Mouse (Mus musculus) embryonic facial prominence, embryonic 11.5 days (tissue): ENCODE data around the gene Sgo2a. TPM values are rescaled to one million over a fixed set of nuclear protein-coding genes. Genes with fewer than 3 reads are reported as not detected.

Source experiments
- ATAC-seq: fragments of 200-750 bp; cut with Nextera tagmentation; replicated peaks from 2 replicates; pipeline ENCODE4 v1.8.0; 2017; ENCODE audit warnings: low read depth; ENCODE audit not compliant: insufficient number of reproducible peaks, low FRiP score, low TSS enrichment
- DNase-seq: peaks from one replicate; pipeline ENCODE4 v3.0.0-alpha.2; 2015; ENCODE audit warnings: low spot score
- H3K27ac ChIP-seq: fragments of 300-500 bp; sonication (generic); replicated peaks from 2 replicates; pipeline ENCODE4 v1.5.1; 2014; ENCODE audit warnings: mild to moderate bottlenecking, low read depth, low read length, control low read depth
- H3K27me3 ChIP-seq: fragments of 300-500 bp; sonication (generic); 2 replicates; pipeline ENCODE4 v1.6.1; 2014; ENCODE audit warnings: mild to moderate bottlenecking, low read length, moderate library complexity, mixed read lengths; ENCODE audit not compliant: control insufficient read depth, insufficient read depth
- H3K36me3 ChIP-seq: fragments of 300-500 bp; sonication (generic); replicated peaks from 2 replicates; pipeline ENCODE4 v1.6.1; 2014; ENCODE audit warnings: low read depth, mild to moderate bottlenecking, low read length, moderate library complexity, mixed read lengths; ENCODE audit not compliant: control insufficient read depth, insufficient read depth
- H3K4me1 ChIP-seq: fragments of 300-500 bp; sonication (generic); 2 replicates; pipeline ENCODE4 v1.6.1; 2014; ENCODE audit warnings: low read length, mixed read lengths; ENCODE audit not compliant: control insufficient read depth, insufficient read depth
- H3K4me2 ChIP-seq: fragments of 300-500 bp; sonication (generic); 2 replicates; pipeline ENCODE4 v1.6.1; 2014; ENCODE audit warnings: low read depth, mild to moderate bottlenecking, control low read depth, low read length, moderate library complexity
- H3K4me3 ChIP-seq: fragments of 300-500 bp; sonication (generic); 2 replicates; pipeline ENCODE4 v1.5.1; 2014; ENCODE audit warnings: low read depth, low read length, control low read depth
- H3K9ac ChIP-seq: fragments of 300-500 bp; sonication (generic); replicated peaks from 2 replicates; pipeline ENCODE4 v1.6.1; 2014; ENCODE audit warnings: mild to moderate bottlenecking, control low read depth, low read length
- H3K9me3 ChIP-seq: fragments of 300-500 bp; sonication (generic); replicated peaks from 2 replicates; pipeline ENCODE4 v1.6.1; 2016; ENCODE audit warnings: mild to moderate bottlenecking, low read length, inconsistent platforms, mixed read lengths; ENCODE audit not compliant: control insufficient read depth
- WGBS: fragments of 180-500 bp; shearing (Covaris S2); extraction: QIAGEN DNeasy Blood & Tissue Kit; methylation state at CpG from one replicate; pipeline ENCODE4 v1.1.7; 2014; 5-methylcytosine and 5-hydroxymethylcytosine counted together
- polyA plus RNA-seq: library from polyadenylated mRNA; unstranded; fragments of >200 nt; fragmentation: Nextera tagmentation; extraction: Ambion mirVana; gene quantifications from 2 replicates; pipeline ENCODE4 v1.2.1, GENCODE M21; 2014

The Sgo2a gene
- polyA plus RNA-seq, 1 experiment from 2014 or later = 35.7 TPM

DNA sequence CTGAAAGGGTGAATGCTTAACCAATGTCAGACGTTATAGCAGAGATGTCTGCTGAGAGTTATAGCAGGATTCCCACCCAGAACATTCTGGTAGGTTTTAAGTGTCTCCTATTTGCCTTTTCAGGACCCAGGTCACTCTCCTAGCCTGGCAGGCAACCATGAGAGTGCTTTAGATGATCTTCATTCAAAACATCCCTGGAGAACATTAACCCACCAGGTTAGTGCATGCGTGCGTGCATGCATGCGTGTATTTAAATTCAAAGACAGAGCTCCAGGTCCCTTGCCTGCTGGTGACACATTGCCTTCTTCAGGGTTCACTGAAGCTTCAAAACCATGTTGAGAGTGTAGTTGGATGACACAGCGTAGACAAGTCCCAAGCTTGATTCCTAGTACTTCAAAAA, 69.4 kb downstream of the Sgo2a start:
- DNase-seq (no peak), ATAC-seq (no peak)
- Histone ChIP-seq H3K4me2 (no peak overlapping the region), H3K9me3 (no peaks in the 10 kb centered on the region), H3K36me3 (no peaks in the 10 kb centered on the region), H3K4me1 (no peaks in the 10 kb centered on the region), H3K27me3 (no peaks in the 10 kb centered on the region), H3K4me3 (no peak overlapping the region), H3K9ac (no peak overlapping the region), H3K27ac (no peak overlapping the region)
- WGBS = 90% methylated on average over 5 of the region's 5 CpGs

GRCm38 (mm10) chr1:58065606-58066005, 69.8 kb downstream of the Sgo2a start:
- DNase-seq = no peak
- no peak for ATAC-seq
- 80% methylated on average over 3 of the region's 3 CpGs for WGBS
- H3K4me3 ChIP-seq = no peak overlapping the region
- H3K36me3 ChIP-seq = no peaks in the 10 kb centered on the region
- H3K9me3 ChIP-seq = no peaks in the 10 kb centered on the region
- H3K9ac ChIP-seq = no peak overlapping the region
- H3K27me3 ChIP-seq = no peaks in the 10 kb centered on the region
- no peaks in the 10 kb centered on the region for H3K4me1 ChIP-seq
- H3K4me2 ChIP-seq = no peak overlapping the region
- H3K27ac ChIP-seq = no peak overlapping the region

- no peak overlapping the region for H3K9ac ChIP-seq
- WGBS = 84% methylated on average over 6 of the region's 6 CpGs
- DNase-seq (no peak), ATAC-seq (no peak)
- no peak overlapping the region for H3K4me3 ChIP-seq
- H3K27me3 ChIP-seq = no peaks in the 10 kb centered on the region
- H3K9me3 ChIP-seq = no peaks in the 10 kb centered on the region
- no peaks in the 10 kb centered on the region for H3K4me1 ChIP-seq
- no peak overlapping the region for H3K4me2 ChIP-seq
- H3K36me3 ChIP-seq = no peaks in the 10 kb centered on the region
- H3K27ac ChIP-seq = no peak overlapping the region
Measured at GRCm38 (mm10) chr1:58069181-58069580, 73.4 kb downstream of the Sgo2a start.

DNA sequence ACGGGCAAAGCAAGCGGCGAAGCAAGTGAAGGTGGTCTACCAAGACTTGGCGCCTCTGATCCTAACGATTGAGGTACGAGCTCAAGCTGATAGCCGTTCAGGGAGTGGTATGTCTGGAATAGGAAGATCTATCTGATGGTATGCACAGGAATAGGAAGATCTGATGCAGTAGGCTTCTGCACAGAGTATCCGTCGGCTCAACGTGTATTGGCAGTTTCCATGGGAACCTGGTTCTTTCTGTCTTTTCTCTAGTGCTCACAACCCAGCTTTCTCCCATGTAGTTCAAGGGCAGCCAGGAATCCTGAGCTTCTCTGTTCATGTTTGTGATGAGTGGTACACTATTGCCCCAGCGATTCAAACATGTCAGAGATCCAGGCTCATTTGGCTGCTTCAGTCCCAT, 74.3 kb downstream of the Sgo2a start:
- ATAC-seq (no peak), DNase-seq (no peak)
- no peak overlapping the region for H3K4me3 ChIP-seq
- no peak overlapping the region for H3K27ac ChIP-seq
- H3K9me3 ChIP-seq = no peaks in the 10 kb centered on the region
- WGBS = 96% methylated on average over 11 of the region's 11 CpGs
- no peaks in the 10 kb centered on the region for H3K36me3 ChIP-seq
- H3K27me3 ChIP-seq = no peaks in the 10 kb centered on the region
- H3K9ac ChIP-seq = no peak overlapping the region
- H3K4me1 ChIP-seq = no peaks in the 10 kb centered on the region
- H3K4me2 ChIP-seq = no peak overlapping the region

- ATAC-seq (no peak), DNase-seq (no peak)
- no peak overlapping the region for H3K4me2 ChIP-seq
- H3K4me3 ChIP-seq = no peak overlapping the region
- no peaks in the 10 kb centered on the region for H3K36me3 ChIP-seq
- H3K4me1 ChIP-seq = no peaks in the 10 kb centered on the region
- no peak overlapping the region for H3K9ac ChIP-seq
- WGBS = 88% methylated on average over 9 of the region's 9 CpGs
- no peaks in the 10 kb centered on the region for H3K27me3 ChIP-seq
- H3K27ac ChIP-seq = no peak overlapping the region
- no peaks in the 10 kb centered on the region for H3K9me3 ChIP-seq
Measured at GRCm38 (mm10) chr1:58071006-58071405, 75.2 kb downstream of the Sgo2a start.

GRCm38 (mm10) chr1:58071509-58071908, 75.7 kb downstream of the Sgo2a start:
- WGBS = 90% methylated on average over 1 of the region's 1 CpGs
- Histone ChIP-seq H3K9ac (no peak overlapping the region), H3K36me3 (no peaks in the 10 kb centered on the region), H3K27ac (no peak overlapping the region), H3K4me1 (no peaks in the 10 kb centered on the region), H3K4me2 (no peak overlapping the region), H3K9me3 (no peaks in the 10 kb centered on the region), H3K27me3 (no peaks in the 10 kb centered on the region), H3K4me3 (no peak overlapping the region)
- ATAC-seq (no peak), DNase-seq (no peak)

DNA sequence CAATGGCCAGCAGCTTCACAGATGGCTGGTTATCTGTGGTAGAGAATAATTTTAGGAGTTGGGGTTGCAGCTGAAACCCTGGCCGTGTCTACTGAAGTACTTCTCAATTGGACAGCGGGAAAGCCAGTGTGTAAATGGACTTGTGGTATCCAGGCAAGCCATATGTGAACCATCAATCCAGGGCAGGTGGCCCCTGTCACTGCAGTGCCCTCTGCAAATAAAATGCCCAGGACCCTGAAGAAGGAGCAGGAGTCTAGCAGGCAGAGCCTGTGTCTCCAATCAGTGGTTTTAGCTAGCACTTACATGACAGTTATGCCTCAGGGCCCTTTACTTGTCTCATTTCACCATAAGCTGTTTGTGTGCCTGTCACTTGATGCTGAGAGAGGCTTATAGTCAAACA, 76.6 kb downstream of the Sgo2a start:
- no peak for ATAC-seq
- H3K9me3 ChIP-seq = no peaks in the 10 kb centered on the region
- no peak overlapping the region for H3K9ac ChIP-seq
- H3K4me2 ChIP-seq = no peak overlapping the region
- no peaks in the 10 kb centered on the region for H3K36me3 ChIP-seq
- 51% methylated on average over 2 of the region's 2 CpGs for WGBS
- DNase-seq = peak; percentile 3
- no peak overlapping the region for H3K27ac ChIP-seq
- H3K4me1 ChIP-seq = no peaks in the 10 kb centered on the region
- no peaks in the 10 kb centered on the region for H3K27me3 ChIP-seq
- no peak overlapping the region for H3K4me3 ChIP-seq

DNA sequence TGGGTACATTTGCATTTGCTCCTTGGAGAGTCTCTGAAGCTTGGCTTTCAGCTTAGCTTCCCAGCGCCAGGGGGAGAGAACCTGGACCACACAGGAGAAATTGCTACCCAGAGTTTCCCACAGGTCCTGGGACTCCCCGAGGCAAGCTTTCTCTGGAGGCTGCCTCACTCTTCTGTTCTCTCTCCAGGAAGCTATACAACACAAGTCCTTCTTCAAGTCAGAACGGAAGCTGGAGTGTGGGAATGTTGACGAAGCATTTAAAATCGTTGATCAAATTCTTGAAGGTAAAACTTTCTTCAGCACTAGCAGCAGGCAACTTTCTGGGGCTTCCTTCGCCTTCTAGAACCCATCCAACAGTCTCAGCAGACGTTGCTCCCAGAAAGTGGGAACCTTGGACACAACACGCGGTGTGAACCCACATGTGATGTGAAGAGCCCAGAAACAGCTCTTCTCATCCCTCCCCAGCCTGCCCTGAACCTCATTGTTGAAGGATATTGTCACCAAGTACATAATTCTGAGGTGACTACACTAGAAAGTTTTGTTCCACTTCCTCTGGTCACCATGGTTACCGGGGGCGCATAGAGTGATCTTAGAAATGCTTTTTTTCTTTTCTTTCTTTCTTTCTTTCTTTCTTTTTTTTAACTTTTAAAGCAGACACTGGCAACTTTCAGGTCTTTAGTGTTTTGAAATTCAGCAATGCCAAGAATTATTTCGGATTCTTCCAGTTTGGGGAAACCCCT, 77.4 kb downstream of the Sgo2a start:
- no peak for DNase-seq

More for the DNA sequence above, 77.4 kb downstream of the Sgo2a start:
- no peak for ATAC-seq
- Histone ChIP-seq H3K27me3 (no peaks in the 10 kb centered on the region), H3K4me3 (no peak overlapping the region), H3K36me3 (no peaks in the 10 kb centered on the region), H3K9ac (no peak overlapping the region), H3K4me1 (no peaks in the 10 kb centered on the region), H3K4me2 (no peak overlapping the region), H3K27ac (no peak overlapping the region), H3K9me3 (no peaks in the 10 kb centered on the region)
- 68% methylated on average over 12 of the region's 12 CpGs for WGBS
